Mouse (Mus musculus) midbrain, embryonic 11.5 days (tissue): ENCODE results near the gene Sp4. TPM values are rescaled to one million over a fixed set of nuclear protein-coding genes. Genes with fewer than 3 reads are reported as not detected.

Experiments used
- ATAC-seq: fragments of 200-750 bp; cut with Nextera tagmentation; 2 replicates; pipeline ENCODE4 v1.8.0; 2017; ENCODE audit warnings: moderate TSS enrichment, moderate library complexity; ENCODE audit not compliant: low FRiP score
- DNase-seq: peaks from one replicate; pipeline ENCODE4 v3.0.0; 2015; ENCODE audit warnings: low spot score; ENCODE audit errors: missing footprints
- H3K27ac ChIP-seq: fragments of 300-500 bp; sonication (generic); 2 replicates; pipeline ENCODE4 v1.5.1; 2014; ENCODE audit warnings: low read depth, low read length
- H3K27me3 ChIP-seq: fragments of 300-500 bp; sonication (generic); 2 replicates; pipeline ENCODE4 v1.6.1; 2014; ENCODE audit warnings: mild to moderate bottlenecking, low read length, moderate library complexity, mixed read lengths; ENCODE audit not compliant: control insufficient read depth, insufficient read depth
- H3K36me3 ChIP-seq: fragments of 300-500 bp; sonication (generic); 2 replicates; pipeline ENCODE4 v1.6.1; 2014; ENCODE audit warnings: mild to moderate bottlenecking, low read length, moderate library complexity, mixed read lengths; ENCODE audit not compliant: control insufficient read depth, insufficient read depth
- H3K4me1 ChIP-seq: fragments of 300-500 bp; sonication (generic); 2 replicates; pipeline ENCODE4 v1.6.1; 2014; ENCODE audit warnings: low read length; ENCODE audit not compliant: control insufficient read depth, insufficient read depth
- H3K4me2 ChIP-seq: fragments of 300-500 bp; sonication (generic); 2 replicates; pipeline ENCODE4 v1.6.1; 2014; ENCODE audit warnings: mild to moderate bottlenecking, moderate library complexity
- H3K4me3 ChIP-seq: fragments of 300-500 bp; sonication (generic); 2 replicates; pipeline ENCODE4 v1.5.1; 2014; ENCODE audit warnings: low read depth, low read length
- H3K9ac ChIP-seq: fragments of 300-500 bp; sonication (generic); 2 replicates; pipeline ENCODE4 v1.6.1; 2014; ENCODE audit warnings: low read length
- H3K9me3 ChIP-seq: fragments of 300-500 bp; sonication (generic); 2 replicates; pipeline ENCODE4 v1.6.1; 2016; ENCODE audit warnings: low read length; ENCODE audit not compliant: control insufficient read depth
- WGBS: fragments of 180-500 bp; shearing (Covaris S2); extraction: QIAGEN DNeasy Blood & Tissue Kit; methylation state at CpG from one replicate; pipeline ENCODE4 v1.1.7; 2014; 5-methylcytosine and 5-hydroxymethylcytosine counted together
- polyA plus RNA-seq: library from polyadenylated mRNA; unstranded; fragments of >200 nt; fragmentation: Nextera tagmentation; extraction: Ambion mirVana; gene quantifications from 2 replicates; pipeline ENCODE4 v1.2.1, GENCODE M21; 2014

Gene Sp4
- polyA plus RNA-seq: 24.9 and 25.1 TPM in 2 replicates

DNA sequence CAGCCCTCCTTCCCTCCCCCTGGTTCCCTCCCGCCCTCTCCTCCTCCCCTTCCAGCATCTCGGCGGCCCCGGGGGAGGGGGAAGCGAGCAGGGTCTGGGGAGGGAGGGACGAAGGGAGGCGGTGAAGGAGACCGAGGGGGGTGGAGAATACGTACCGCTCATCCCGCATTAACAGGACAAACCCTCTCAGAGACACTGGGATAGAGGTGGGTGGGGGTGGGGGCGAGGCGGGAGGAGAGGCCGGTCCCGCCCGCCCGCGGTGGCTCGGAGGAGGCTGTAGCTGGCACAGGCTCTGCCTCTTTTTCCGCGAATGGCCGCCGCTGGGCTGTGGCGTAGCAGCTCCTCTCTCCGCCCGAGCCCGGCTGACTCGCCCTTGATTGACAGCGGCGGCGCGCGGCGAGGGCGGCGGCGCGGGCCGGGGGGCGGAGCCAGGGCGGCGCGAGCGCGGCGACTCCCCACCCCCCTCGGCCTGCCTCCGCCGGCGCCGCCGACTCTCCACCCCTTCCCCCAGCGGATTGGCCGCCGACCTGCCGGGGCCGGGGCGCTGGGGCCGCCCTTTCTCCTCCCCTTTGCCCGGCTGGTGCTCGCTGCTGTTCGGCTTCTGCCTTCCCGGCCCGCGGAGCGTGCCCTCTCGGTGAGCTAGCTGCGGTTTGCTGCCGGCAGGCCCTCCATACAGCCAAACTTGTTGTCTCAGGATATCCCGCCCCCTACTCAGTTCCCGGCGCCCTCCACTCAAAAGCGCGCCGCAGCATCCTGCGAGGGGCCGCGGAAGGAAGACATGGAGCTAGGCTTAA is at the start of gene Sp4:
TSS of gene Sp4 (minus strand) at position 369 of the 794 bp plus-strand sequence.
- Histone ChIP-seq H3K36me3 (no peaks in the 10 kb centered on the region), H3K4me1 (peaks cover 19% of the 10 kb centered on the region), H3K4me2 (peak within 1 kb of the TSS; percentile 61), H3K9ac (peak within 1 kb of the TSS; percentile 87), H3K9me3 (no peaks in the 10 kb centered on the region), H3K27me3 (no peaks in the 10 kb centered on the region), H3K27ac (peak within 1 kb of the TSS; percentile 96), H3K4me3 (peak within 1 kb of the TSS; percentile 86)
- DNase-seq (peak; percentile 98), ATAC-seq (peak; percentile 90)
- under 1% methylated on average over 49 of the region's 78 CpGs for WGBS

DNA sequence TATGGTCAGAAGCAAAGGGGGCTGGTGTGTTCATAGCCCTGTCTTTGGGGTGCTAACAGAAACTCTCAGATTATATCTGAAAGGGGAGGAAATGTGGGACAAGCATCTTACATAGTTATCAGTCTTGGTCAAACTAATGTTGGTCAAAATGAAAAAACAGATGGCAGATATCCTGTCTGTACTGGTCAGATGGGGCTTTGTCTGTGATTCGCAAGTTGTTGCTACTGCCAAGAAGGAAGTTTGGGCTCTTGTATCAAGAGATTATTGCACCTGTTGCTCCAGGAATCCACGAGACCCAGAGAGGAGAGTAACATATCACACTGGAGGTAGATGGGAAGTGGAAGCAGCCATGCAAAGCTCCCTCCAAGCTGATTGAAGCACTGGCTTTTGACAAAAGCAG is 37.9 kb upstream of the Sp4 start:
- no peak overlapping the region for H3K27ac ChIP-seq
- ATAC-seq (no peak), DNase-seq (no peak)
- H3K36me3 ChIP-seq: no peaks in the 10 kb centered on the region
- H3K27me3 ChIP-seq: no peaks in the 10 kb centered on the region
- H3K4me2 ChIP-seq: no peak overlapping the region
- H3K9me3 ChIP-seq: no peaks in the 10 kb centered on the region
- no peak overlapping the region for H3K4me3 ChIP-seq
- 85% methylated on average over 2 of the region's 2 CpGs for WGBS
- no peak overlapping the region for H3K9ac ChIP-seq
- no peaks in the 10 kb centered on the region for H3K4me1 ChIP-seq

DNA sequence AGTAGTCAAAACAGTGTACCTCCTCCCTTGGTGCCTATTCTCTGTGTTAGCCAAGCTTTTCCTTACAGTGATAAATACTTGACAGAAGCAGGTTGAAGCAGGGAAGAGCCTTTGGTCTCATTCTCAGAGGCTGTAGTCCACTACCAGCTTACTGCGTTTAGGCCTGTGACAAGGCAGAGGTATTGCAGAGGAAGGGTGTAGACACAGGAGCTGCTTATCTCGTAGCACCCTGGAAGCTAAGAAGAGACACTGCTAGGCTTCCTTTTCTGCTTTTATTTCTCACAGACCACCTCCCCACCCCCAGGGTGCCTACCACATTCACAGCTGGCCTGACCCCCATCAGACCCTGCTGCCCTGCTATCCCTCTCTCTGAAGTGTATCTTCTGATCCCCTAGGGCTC is 37.0 kb upstream of the Sp4 start:
- WGBS: 82% methylated on average over 2 of the region's 2 CpGs
- Histone ChIP-seq H3K36me3 (no peaks in the 10 kb centered on the region), H3K4me1 (no peaks in the 10 kb centered on the region), H3K27ac (no peak overlapping the region), H3K27me3 (no peaks in the 10 kb centered on the region), H3K4me3 (no peak overlapping the region), H3K4me2 (no peak overlapping the region), H3K9ac (no peak overlapping the region), H3K9me3 (no peaks in the 10 kb centered on the region)
- ATAC-seq: no peak
- no peak for DNase-seq

DNA sequence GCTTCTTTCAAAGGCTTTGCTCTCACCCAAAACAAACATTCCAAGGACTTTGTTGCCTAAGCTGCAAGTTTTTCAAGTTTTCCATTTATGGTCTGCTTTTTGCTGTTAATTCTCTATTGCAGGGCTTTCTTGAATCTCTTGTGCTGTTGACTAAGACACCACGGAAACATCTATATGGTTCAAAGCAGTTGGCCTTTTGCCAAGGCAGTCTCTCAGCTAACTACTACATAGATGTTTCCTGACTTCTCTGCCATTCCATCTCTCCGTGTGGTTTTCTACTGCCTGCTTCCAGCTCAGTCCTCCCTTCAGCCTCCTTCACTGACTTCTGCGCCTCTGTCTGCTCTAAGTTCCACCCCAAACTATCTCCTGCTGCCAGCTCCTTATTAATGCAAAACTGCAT is 36.1 kb upstream of the Sp4 start:
- Histone ChIP-seq H3K9me3 (no peaks in the 10 kb centered on the region), H3K4me1 (no peaks in the 10 kb centered on the region), H3K36me3 (no peaks in the 10 kb centered on the region), H3K9ac (no peak overlapping the region), H3K4me3 (no peak overlapping the region), H3K27me3 (no peaks in the 10 kb centered on the region), H3K27ac (no peak overlapping the region), H3K4me2 (no peak overlapping the region)
- ATAC-seq: no peak
- 91% methylated on average over 3 of the region's 3 CpGs for WGBS
- no peak for DNase-seq

DNA sequence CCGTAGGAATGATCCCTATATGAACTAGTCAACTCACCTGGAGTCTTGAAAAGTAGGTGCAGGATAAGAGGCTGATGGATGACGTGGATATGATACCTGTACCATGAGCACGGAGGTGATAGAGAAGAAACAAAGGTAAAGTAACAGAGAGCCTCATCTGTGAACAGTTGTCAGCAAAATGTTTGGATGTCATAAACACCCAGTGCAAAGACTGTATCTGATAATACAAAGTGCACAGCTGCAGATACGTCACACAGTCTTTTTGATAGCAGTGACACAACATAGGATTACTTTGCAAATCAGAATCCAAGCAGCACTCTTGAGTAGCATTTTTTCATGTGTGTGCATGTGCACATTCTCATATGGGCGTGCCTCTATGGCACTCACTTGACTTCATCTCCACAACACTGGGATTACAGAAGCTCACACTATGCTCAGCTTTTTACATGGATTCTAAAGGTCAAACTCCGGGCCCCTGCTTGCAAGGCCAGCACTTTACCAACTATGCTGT is 27.6 kb upstream of the Sp4 start:
- ATAC-seq: no peak
- H3K27ac ChIP-seq: no peak overlapping the region
- H3K36me3 ChIP-seq: no peaks in the 10 kb centered on the region
- H3K4me2 ChIP-seq: no peak overlapping the region
- no peaks in the 10 kb centered on the region for H3K9me3 ChIP-seq
- H3K9ac ChIP-seq: no peak overlapping the region
- no peaks in the 10 kb centered on the region for H3K27me3 ChIP-seq
- WGBS: 91% methylated on average over 6 of the region's 6 CpGs
- H3K4me3 ChIP-seq: no peak overlapping the region
- no peak for DNase-seq
- H3K4me1 ChIP-seq: no peaks in the 10 kb centered on the region

DNA sequence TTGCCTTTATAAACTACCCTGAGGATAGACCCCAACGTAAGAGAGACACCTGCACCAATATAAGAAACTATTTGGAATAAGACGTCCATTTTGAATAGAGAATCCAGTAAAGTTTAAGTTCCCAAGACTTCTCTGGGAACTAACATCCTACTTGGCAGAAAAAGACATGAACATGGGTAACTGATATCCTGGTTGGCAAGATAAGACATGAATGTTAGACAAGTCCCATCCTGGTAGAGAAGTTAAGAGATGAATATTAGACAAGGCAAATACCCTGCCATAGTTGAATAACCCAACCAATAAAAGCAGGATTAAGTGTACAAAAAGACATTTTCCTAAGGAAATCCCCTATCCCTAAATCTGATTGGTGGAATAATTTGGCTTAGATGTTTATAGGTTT is 26.3 kb upstream of the Sp4 start:
- WGBS: 88% methylated on average over 2 of the region's 2 CpGs
- DNase-seq (no peak), ATAC-seq (no peak)
- H3K4me1 ChIP-seq: no peaks in the 10 kb centered on the region
- H3K36me3 ChIP-seq: no peaks in the 10 kb centered on the region
- H3K27me3 ChIP-seq: no peaks in the 10 kb centered on the region
- no peak overlapping the region for H3K27ac ChIP-seq
- H3K4me3 ChIP-seq: no peak overlapping the region
- H3K9ac ChIP-seq: no peak overlapping the region
- no peaks in the 10 kb centered on the region for H3K9me3 ChIP-seq
- no peak overlapping the region for H3K4me2 ChIP-seq

DNA sequence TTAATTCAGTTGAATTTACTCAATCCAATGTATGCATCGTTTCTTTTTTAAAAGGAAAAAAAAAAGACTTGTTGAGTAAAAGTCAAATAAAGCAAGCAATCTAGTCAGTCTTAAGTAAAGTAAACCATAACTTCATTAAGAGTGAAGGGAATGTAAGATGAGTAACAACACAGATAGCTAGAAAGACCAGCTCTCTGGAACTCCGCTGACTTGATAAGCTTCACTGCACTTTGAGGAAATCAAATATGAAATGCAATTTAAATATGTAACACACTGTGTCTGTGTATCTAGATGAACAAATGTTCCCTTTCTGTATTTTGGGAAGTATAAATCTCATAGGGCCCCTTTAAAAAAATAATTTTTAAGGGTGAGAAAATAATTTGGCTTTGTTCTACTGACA is 24.9 kb upstream of the Sp4 start:
- DNase-seq (no peak), ATAC-seq (no peak)
- H3K9ac ChIP-seq: no peak overlapping the region
- H3K36me3 ChIP-seq: no peaks in the 10 kb centered on the region
- H3K4me1 ChIP-seq: no peaks in the 10 kb centered on the region
- H3K9me3 ChIP-seq: no peaks in the 10 kb centered on the region
- H3K27ac ChIP-seq: no peak overlapping the region
- H3K4me3 ChIP-seq: no peak overlapping the region
- no peak overlapping the region for H3K4me2 ChIP-seq
- H3K27me3 ChIP-seq: no peaks in the 10 kb centered on the region
- 86% methylated on average over 2 of the region's 2 CpGs for WGBS

DNA sequence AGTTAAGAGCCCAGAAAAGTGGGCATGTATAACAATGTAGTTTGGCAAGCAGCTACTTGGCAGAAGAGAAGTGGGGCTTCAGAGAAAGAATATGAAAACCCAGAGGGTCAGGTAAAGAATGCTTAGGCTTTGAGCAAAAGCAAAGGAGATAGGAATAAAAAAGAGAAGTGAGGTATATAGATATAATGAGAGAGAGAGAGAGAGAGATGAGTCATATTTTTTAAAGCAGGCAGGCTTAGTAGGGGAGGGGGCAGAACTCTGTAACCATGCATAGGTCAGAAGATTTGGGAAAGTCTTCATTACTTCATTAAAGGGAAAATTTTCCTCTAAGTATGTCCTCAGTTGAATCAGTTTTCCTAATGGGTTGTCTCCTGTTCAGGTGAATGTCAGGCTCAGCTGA is 18.8 kb upstream of the Sp4 start:
- H3K4me1 ChIP-seq: no peaks in the 10 kb centered on the region
- no peak for DNase-seq
- H3K4me2 ChIP-seq: no peak overlapping the region
- no peak overlapping the region for H3K4me3 ChIP-seq
- H3K36me3 ChIP-seq: no peaks in the 10 kb centered on the region
- no peaks in the 10 kb centered on the region for H3K9me3 ChIP-seq
- no peaks in the 10 kb centered on the region for H3K27me3 ChIP-seq
- H3K9ac ChIP-seq: no peak overlapping the region
- ATAC-seq: no peak
- no peak overlapping the region for H3K27ac ChIP-seq

DNA sequence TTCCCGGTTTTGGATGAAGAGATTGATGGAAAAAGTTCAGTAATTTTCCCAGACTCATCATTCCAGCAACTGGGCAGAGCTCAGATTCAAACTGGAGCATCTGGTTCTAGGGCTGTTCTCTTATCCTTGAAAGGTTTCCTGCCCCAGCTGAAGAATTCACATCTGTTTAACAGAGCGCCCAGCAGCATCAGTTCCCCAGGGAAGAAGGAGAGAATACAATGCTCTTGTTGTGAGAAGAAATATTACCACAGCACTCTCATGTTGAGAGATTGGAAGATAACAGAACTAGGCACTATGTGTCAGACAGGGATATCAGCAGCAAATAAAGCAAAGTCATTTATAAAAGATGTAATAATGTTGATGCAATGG is 13.2 kb upstream of the Sp4 start:
- Histone ChIP-seq H3K27ac (no peak overlapping the region), H3K27me3 (no peaks in the 10 kb centered on the region), H3K9ac (no peak overlapping the region), H3K4me2 (no peak overlapping the region), H3K9me3 (no peaks in the 10 kb centered on the region), H3K4me1 (no peaks in the 10 kb centered on the region), H3K4me3 (no peak overlapping the region), H3K36me3 (no peaks in the 10 kb centered on the region)
- ATAC-seq: no peak
- DNase-seq: no peak
- 79% methylated on average over 2 of the region's 2 CpGs for WGBS
